Mouse (Mus musculus): ENCODE results near the gene Psen2.

Psen2 gene

DNA sequence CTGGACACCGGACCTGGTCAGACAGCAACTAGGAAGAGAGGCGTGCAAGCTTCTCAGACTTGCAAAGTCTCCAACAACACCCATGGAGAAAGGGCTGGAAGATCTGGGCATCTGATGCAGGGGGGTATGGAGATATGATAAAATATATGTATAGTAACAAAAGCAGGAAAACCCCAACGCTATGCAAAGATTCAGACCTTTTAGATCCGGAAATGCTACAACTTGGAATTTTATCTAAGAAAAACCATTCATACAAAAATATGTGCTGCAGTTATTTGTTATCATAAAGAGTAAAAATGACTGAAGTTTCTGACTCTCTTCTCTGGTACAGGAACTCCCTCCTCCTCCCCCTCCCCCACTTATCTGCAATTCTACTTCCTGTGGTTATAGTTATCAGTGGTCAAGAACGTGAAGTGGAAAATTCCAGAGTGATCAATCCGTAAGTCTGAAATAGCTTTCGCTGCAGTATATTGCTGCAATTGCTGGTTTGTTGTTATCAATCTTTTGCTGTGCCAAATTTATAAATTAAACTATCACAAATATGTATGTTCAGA lies 14.6 kb downstream of the Psen2 start:
- ATAC-seq (ENCODE audit: low TSS enrichment) = no peak

DNA sequence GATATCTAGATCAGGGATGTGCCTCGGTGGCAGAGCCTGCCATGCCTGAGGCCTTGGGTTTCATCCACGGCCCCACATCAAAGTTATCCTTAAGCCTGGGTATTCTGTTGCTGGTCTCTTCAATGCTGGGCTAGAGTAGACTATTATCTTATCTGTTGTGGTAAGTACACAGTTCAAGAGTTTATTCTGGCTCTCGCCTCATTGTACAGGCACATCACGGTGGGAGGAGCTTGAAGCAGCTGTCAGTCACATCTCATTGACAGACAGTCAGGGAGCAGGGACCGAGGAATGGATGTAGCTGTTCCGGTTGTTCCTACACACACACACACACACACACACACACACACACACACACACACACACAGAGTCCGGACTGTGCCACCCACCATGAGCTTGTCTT lies 15.3 kb downstream of the Psen2 start:
- ATAC-seq (ENCODE audit: low TSS enrichment) = no peak

DNA sequence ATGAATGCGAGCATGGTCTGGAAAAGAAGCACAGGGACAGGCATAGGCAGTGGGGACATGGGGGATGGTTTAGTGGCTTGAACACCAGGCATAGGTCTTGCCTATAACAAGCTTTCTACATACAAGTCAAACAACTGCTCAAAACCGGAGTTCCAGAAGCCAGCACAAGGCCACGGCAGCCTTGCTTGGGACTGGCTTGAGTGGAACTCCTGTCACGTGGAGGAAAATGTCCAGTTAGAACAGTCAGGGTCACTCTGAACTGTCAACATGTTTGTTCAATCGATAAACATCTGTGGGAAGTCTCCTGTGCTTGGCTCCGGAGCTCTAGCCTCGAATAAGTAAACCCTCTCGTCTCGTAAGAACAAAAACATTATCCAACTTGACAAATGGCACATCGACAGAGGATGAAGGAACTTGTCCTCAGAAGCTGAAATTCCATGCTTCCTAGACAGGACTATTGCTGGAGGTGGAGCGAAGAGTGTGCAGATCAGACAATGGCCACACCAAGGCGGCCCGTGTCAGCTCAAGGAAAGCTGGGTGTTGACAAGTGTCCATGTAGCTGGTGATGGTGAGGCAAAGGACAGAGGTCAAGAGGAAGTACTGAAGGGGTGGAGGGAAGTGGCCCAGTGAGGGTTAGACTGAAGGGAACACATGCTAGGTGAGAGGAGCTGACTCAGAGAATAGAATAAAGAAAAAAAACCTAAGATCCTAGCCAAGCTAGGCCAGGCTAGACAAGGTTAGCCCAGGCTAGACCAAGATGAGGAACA lies 17.3 kb downstream of the Psen2 start:
- ATAC-seq (ENCODE audit: low TSS enrichment) = no peak

DNA sequence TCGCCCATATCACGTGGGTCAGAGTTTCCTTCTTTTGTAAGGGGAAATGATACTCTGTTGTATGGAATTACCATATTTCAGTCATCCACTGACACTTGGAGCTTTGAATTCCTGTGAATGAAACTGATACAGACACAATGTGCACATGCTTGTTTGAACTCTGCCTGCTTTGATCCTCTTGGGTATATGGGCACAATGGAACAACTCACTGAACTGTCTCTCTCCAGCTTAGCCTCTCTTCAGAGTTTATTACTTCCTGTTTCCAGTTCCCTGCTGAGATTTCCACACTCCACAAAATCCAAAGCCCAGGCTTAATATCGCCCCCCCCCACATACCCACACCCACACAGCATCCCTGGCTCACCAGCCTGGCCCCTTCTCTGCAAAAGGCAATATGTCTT lies 31.5 kb downstream of the Psen2 start:
- ATAC-seq (ENCODE audit: low TSS enrichment) = no peak

DNA sequence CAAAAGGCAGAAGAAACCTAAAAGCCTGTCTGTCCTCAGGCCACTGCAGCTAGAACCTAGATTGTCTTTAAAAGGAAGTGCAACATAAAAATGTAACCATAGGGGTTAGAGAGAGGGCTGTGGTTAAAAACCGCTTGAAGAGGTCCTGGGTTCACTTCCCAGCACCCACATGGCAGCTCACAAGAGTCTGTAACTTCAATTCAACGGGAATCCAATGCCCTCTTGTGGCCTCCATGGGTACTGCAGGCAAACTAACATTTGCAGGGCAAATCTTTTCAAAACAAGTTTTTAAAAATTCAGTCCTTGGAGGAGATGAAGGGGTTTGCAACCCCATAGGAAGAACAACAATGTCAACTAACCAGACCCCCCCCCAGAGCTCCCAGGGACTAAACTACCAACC lies 32.7 kb downstream of the Psen2 start:
- ATAC-seq (ENCODE audit: low TSS enrichment) = no peak

DNA sequence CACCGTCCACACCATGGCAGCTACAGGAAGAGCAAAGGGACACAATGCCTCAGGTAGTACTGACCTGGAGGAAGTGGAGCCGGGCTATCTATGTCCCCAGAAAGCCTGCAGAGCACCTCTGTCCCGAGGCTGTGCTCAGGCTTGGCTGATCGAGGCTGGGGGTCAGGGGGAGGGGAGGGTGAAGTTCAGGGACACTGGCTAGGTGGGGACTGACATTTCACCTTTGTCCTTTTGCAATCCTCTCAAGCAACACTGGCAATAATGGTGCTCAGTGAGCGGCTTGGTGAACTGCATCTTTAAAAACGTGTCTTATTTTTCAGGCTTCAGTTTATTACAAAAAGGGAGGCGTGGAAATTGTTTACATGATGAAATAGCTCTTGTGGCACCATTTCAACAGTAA lies 33.3 kb downstream of the Psen2 start:
- ATAC-seq (ENCODE audit: low TSS enrichment) = no peak

DNA sequence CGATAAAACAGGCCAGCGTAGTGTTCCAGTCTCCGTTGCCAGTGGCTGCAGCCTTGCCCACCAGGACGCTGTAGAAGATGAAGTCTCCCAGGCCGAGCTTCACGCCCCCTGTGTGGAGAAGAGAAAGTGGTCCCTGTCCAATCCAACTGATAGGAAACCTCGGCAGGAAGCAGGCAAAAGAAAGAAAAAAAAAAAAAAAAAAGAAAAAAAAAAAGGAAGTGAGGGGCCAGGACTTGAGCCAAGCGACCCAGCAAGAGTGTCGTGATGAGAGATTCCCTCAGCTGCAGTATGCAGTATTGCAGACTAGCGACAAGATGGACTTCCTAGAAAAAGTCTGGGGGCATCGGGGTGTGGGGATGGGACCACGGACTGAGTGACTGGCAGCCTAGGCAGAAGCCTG lies 34.4 kb downstream of the Psen2 start:
- ATAC-seq (ENCODE audit: low TSS enrichment) = no peak

DNA sequence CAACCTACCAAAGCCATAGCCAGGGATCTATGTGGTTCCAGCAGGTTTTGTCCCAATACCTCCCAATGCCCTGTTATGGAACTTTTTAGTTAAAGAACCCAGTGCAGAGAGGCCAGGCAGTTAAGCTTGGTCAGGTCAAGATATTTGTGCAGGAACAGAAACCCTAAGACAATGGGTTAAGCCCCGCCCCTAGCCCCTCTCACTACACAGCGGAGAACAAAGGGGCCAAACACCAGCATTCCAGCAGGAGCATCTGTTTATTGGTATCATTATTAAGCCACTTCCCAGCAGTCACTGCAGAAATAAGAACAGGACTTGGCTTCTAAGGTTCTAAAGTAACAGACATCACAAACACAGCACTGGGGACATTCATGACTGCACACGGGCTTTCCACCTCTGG lies 36.5 kb downstream of the Psen2 start:
- ATAC-seq (ENCODE audit: low TSS enrichment) = no peak

DNA sequence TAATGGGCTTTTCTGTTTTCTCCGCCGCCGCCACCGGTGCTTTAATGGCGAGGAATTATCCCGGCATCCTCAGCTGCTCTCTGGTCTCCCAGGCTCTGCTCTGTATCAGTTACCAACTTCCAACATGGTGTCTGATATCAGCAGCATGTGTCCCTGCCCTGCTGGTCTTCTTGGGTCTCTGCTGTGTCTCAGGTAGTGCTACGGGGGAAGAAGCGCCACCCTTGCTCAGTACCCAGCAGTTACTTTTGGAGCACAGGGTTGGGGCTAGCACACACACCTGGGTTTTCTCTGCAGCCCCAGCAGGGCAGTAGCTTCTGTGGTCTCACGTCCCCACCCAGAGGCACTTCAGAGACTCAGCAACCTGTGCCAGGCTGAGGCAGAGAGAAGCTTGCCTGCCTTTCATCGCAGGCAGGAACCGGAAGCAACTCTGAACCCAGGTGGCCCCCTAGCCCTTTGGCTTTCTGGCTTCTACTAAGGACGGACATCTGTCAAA lies 37.0 kb downstream of the Psen2 start:
- peak; percentile 53 for ATAC-seq (ENCODE audit: low TSS enrichment)

DNA sequence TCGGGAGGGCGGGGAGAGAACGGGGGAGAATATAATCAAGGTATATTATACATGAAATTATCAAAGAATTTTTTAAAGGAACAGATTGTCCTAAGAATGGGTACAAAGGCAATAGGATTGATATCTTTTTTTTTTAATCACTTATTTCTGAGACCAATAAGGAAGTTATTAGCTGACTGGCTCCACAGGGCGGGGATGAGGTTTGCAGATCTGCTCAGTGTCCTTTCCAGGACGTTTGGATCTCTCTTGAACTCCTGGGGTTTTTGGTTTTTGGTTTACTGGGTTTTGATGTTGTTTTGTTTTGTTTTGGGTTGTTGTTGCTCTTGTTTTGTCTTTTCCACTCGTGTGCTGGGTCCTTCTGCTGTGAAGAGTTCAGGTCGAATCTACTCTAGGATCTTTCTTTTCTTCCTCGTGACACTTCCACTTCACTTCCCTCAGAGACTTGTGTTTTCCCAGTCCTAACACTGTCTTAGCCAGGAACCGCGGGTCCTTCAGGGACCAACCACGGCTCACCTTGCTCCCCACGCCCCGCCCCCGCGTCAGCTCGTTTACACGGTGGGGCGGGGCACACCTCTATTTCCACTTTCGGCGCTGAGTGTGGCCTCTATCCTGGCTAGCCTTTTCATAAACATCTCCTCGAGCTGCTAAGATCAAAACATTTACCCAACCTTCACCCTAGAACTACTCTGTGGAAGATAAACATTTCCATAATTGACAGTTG lies 37.6 kb downstream of the Psen2 start:
- ATAC-seq (ENCODE audit: low TSS enrichment) = peak; percentile 76

DNA sequence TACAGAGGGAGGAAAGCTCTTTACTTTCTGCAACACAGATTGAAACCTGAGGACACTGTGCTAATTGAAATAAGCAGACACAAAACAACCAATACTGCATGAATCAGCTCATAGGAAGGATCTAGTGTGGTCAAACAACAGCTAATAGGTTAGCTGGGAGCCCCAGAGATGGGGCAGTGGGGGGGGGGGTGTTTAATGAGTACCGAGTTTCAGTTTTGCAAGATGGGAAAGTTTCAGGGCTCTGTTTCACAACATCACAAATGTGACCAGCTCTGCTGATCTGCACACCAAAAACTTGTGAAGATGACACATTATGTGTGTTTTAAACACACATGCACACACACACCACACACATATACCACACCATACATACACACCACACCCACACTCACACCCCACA lies 41.2 kb downstream of the Psen2 start:
- no peak for ATAC-seq (ENCODE audit: low TSS enrichment)

DNA sequence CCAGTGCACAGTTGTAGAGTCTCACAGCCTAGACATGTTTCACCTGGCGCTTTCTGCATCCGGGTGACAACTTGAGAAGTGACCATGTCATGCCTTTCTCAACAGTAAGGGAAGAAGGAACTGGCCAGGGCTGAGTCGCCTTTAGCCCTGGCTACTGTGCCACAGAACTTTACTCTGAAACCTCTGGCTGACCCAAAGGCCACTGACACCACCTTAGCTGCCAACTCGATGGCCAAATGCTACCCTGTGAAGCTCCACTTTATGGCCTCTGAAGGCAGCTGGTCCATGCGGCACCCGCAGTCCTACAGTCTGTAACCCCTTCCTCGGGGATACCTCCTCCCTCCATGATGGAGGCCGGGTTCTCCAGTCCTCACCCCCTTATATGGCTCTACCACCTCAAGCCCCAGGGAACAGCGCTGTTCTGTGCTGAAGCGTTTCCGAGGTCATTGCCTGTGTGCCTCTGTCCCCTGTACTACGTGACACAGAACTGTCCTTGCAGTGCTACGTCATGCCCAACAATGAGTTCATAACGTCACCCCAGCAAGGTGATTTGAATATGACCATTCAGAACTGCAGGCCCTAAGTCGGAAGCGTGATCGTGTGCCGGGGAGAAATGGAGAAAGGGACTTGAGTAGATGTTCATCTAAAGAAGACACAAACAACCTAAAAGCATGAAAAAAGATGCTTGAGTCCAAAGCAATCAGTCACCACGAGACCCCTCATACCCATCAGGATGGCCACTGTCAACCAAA lies 42.3 kb downstream of the Psen2 start:
- ATAC-seq (ENCODE audit: low TSS enrichment) = no peak

DNA sequence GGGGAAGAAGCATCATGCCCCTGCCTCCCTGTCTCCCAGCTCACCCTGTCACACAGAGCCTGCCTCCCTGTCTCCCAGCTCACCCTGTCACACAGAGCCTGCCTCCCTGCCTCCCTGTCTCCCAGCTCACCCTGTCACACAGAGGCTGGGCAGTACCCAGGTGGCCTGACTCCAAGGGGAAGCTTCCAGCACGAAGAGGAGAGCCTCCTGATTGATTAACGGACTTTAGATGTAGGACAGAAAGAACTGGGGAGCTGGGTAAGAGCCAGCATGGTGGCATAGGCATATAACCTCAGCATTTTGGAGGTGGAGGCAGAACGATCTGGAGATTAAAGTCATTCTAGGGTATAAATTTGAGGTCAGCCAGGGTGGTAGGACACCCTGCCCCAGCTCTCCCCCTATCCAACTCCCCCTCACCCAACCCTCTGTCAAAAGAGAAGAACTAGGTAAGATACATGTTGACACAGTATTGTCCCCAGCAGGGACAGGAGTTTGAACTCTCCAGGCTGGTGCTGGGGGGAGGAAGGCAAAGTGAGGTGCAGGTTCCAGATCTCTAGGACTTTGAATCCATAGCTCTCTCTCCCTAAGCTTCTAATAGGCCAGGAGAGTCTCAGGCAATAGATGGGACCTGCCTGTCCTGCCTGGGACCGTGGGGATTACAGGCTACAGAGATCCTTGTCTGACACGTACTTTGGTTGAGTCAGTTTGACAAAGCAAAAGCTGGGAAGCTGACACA lies 46.5 kb downstream of the Psen2 start:
- no peak for ATAC-seq (ENCODE audit: low TSS enrichment)

DNA sequence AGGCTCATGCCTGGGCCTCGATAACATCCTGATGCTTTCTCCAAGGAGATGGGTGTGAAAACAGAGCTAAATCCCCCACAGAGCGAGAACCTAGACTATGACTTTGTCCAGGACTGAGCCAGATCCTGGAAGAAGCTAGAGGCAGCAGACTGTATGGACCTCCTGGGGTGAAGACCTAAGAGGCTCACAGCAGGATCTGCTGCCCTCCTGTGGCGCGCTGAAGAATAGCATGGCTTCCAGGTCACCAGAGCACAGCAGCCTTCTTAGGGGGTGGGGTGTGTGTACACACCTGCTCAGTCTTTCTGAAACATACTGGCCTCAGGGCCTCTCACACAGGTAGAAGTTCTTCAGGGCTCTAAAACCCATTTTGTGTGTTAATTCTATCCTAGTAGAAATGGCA lies 48.2 kb downstream of the Psen2 start:
- ATAC-seq (ENCODE audit: low TSS enrichment) = peak; percentile 89

DNA sequence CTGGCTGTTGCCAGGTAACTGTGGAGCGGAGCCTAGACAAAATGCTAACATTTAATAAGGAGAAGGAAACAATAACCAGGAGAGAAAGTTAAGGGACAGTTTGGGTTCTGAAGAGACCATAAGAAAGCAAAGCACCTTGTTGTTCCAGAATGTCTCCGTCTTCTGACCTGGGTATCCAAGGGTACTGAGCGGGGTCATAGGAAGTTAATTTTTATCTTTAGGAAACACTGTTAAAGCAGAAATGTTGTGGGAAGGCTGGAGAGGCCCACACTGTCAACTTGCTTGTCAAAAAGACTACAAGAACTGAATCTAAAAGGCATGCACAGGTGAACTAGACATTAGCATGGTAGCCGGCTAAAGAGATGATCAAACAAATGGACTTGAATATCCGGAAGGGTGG lies 50.3 kb downstream of the Psen2 start:
- ATAC-seq (ENCODE audit: low TSS enrichment) = no peak

DNA sequence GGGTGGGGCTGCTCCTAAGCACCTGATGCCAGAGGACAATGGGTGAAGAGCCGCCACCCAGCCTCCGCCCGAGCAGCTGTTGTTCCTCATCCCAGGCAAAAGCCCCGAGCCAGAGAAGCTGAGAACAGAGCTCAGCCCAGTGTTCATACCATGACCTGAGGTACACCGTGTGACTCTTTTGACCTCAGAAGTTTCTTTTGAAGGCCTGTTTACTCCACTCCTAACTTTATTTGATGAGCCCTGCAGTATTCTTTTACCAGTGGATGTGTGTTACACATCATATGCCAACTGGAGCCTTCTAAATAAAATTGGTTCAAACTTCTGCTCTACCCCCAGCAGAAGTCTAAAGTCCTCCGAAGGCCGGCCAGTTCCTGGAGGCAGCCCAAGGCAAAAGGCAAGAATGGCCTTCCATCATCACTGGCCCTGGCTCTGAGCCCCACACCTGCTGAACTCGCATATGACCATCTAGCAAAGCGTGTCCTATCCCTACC lies 52.4 kb downstream of the Psen2 start:
- no peak for ATAC-seq (ENCODE audit: low TSS enrichment)

DNA sequence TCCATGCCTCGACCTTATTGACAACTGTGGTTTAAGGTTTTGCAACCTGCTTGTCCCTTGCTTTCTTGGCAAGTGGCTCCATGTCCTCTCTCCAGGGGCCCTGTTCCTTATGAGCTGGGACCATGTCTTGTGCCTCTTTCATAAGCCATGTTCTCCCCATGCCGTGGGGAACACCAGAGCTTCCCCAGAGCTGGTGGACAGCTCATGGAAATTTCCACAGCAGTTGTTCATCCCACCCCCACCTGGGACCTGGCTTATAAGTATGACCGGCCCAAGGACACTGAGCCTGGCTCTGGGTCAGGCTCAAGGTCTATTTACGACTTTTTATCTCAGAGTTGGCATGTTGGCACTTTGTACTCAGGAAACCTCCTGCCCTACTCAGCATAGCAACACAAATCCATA lies 53.2 kb downstream of the Psen2 start:
- ATAC-seq (ENCODE audit: low TSS enrichment) = no peak

DNA sequence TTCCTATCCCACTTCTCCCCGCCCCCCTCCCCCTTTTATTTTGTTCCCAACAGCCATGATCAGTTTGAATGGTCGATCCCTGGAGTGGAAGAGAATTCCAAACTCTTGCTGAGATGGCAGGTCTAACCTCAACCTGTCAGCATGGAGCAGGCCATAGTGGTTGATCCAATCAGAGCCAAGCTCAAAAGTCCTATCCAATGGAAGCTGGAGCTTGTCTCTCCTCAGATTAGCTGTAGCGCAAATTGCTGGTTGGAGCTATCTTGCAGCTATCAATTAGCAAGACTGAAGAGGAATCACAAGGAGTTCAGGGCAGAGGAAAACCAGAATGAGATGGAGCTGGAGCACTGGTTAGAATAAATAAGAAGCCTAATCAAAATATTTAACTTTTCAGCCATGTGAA lies 54.9 kb downstream of the Psen2 start:
- ATAC-seq (ENCODE audit: low TSS enrichment) = no peak

DNA sequence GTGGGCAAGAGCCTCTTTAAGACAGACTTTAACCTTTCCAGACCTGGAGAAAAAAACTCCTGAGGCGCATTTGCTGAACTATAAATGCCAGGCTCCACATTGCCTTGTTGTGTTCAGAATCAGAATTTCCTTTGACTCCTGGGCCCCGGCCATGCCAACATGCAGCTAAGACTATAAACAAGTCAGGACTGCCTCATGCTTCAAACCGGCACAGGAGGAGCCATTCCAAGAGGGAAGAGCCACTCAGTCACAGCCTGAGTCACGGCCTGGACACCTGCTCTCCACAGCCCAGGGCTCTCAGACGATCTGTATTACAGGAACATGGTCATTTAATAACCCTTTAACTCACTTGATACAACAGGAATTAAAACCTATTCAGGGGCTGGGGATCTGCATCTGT lies 62.5 kb downstream of the Psen2 start:
- no peak for ATAC-seq (ENCODE audit: low TSS enrichment)

DNA sequence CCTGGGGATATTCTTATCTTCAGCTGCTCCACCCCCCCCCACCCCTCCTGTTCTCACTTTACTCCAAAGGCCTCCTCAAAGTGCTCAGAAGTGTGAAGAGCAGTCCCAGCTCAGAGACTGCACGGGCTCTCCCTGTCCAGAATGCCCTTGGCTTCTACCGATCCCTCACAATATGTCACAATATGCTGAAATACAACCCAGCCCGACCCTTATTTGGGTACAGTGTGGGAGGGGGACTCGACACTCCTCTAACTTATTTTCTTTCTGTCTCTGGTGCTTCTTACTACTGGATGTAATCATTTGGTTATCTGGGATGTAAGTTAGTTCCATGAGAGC lies 63.6 kb downstream of the Psen2 start:
- no peak for ATAC-seq (ENCODE audit: low TSS enrichment)

DNA sequence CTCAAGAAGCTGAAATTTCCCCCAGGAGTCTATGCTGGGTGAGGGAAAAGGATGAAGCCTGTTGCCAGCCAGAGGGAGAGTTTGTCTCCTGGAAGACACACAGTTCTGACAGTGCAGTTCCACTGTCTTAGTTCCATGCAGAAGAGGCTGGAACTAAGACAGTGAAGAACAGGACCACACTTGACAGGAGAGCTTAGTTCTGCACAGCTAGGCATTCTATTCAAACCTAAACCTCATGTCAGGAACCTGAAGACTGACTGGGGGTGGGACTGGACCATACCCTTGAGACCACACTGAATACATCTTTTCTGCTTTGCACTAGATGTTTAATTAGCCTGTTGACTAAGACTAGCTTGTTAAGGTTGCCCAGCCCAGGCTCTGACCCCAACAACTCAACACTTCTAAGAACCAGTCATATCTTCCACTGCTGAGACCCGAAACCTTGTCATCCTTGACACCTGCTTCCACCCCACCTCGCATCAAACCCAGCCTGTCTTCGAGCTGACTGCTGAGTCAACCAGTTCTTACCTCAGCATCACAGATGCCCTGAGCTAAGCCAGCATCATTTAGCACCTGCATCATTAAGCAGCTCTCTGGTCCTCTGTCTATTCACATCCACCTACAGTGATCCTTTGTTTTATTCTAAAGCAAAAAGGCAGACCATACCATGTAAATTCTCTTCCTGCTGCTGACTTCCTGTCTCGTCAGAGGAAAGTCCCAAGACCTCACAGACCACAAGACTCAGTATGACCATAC lies 64.1 kb downstream of the Psen2 start, which contains the start of gene Coq8a:
Gene Coq8a (minus strand): TSS at position 644 of the 756 bp plus-strand sequence.
- no peak for ATAC-seq (ENCODE audit: low TSS enrichment)
